Mouse (Mus musculus) gastrocnemius, adult 2 months (tissue): Measurements from ENCODE around the gene Rai14. TPM values are rescaled to one million over a fixed set of nuclear protein-coding genes. Genes with fewer than 3 reads are reported as not detected.

Source experiments
- DNase-seq: peaks from one replicate; pipeline ENCODE4 v3.0.0; 2022
- H3K27ac ChIP-seq: fragments of 200-600 bp; 2 replicates; pipeline ENCODE4 v1.8.1; 2022; ENCODE audit warnings: mild to moderate bottlenecking
- H3K4me3 ChIP-seq: fragments of 200-600 bp; 2 replicates; pipeline ENCODE4 v1.8.1; 2022; ENCODE audit warnings: mild to moderate bottlenecking, moderate library complexity
- CTCF ChIP-seq: fragments of 200-600 bp; IDR thresholded peaks from 2 replicates; pipeline ENCODE4 v1.8.1; 2022; ENCODE audit warnings: antibody characterized with exemption, mild to moderate bottlenecking, moderate library complexity
- intact Hi-C: fragments of 180-260 bp; cut with DNase I; formaldehyde crosslinking; loops from one replicate; pipeline ENCODE4 v1.15.1; 2025
- total RNA-seq, 2 experiments: library from RNA; stranded (reverse); gene quantifications; 2 replicates each; pipeline ENCODE4 v1.2.3; 2021

The Rai14 gene
- total RNA-seq, 2 experiments from 2014 or later, result 3.6 to 4.0 TPM

DNA sequence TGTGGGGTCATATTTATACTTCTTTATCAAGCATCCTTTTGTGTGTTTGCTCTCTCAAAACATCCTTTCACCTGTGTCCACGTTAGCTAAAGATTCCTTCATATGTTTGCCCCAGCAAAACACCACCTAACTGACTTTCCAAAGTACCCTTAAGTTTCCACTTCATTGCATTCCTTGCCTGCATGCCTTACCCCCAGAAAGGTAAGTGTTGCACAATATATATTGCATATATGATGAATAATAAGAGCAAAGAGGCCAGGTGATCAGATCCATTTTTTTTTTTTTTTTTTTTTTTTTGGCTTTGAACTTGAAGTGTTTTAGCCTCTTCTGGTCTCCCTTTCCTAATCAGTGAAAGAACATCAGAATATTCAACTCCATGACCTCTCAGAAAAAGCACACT lies 2.9 kb upstream of the Rai14 start:
- TF ChIP-seq CTCF, result no peak
- H3K27ac ChIP-seq, result no peak overlapping the region
- no peak overlapping the region for H3K4me3 ChIP-seq
- DNase-seq, result no peak
- intact Hi-C loops, result loop anchor here (5.0 to 10.0 kb wide), 2 partner anchors 100 to 232 kb away; partner anchors contain the start of genes Brix1 and Rad1

DNA sequence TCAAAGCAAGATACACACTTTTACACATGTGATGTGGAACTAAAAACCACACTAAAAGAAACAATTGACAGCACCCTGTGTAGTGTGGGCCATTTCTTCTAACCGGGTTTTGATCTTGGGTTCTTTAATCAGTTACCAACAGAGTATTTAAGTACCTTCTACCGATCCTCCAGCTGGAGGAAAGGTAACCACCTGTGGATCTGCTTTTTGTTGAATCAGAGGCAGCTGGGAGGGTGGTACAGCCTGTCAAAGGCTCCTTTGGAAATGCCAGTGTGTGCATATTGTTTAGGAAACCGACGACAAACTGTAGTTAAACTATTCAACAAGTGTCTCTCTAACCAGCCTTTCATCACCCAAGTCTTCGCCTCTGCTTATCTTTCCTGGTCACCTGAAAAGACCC lies 1.5 kb upstream of the Rai14 start:
- intact Hi-C loops, result loop anchor here (2.0 to 10.0 kb wide), 3 partner anchors 101 to 231 kb away; partner anchors contain the start of genes Brix1 and Rad1
- no peak overlapping the region for H3K27ac ChIP-seq
- no peak overlapping the region for H3K4me3 ChIP-seq
- no peak for TF ChIP-seq CTCF
- no peak for DNase-seq

GRCm38 (mm10) chr15:10715139-10715505 lies 698 bp upstream of the Rai14 start:
- Histone ChIP-seq H3K27ac (peak overlapping the region; percentile 82), H3K4me3 (peak overlapping the region; percentile 91)
- TF ChIP-seq CTCF, result peak; percentile 35
- DNase-seq, result peak; percentile 48
- intact Hi-C loops, result loop anchor here (2.0 to 10.0 kb wide), 3 partner anchors 102 to 230 kb away; partner anchors contain the start of genes Brix1 and Rad1

GRCm38 (mm10) chr15:10713626-10714316 lies 653 bp downstream of the Rai14 start:
- peak; percentile 26 for DNase-seq
- peak overlapping the region; percentile 82 for H3K27ac ChIP-seq
- intact Hi-C loops, result loop anchor here (2.0 to 10.0 kb wide), 3 partner anchors 159 to 679 kb away; partner anchors contain the start of genes Brix1 and Rad1
- H3K4me3 ChIP-seq, result peak overlapping the region; percentile 91
- TF ChIP-seq CTCF, result no peak

DNA sequence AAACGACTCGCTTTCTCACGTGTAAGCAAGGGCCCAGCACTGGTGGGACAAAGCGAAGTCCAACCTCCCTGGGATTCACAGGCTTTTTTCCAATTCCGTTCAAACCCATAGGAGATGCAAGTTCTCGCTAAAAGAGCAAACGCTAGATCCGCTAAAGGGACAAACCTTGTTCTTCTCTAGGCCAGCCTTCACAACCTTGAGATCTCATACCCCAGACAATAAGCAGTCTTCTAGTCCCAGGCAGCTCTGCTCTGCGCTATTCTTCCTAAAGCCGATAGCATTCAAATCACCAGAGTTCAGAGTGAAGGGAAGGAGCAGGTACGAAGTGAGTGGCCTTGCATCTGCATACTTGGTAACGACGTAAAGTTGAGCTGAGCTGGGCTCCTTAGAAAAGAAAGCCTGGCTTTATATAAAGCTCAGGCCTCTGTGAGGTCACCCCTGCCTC lies 1.2 kb downstream of the Rai14 start:
- intact Hi-C loops, result loop anchor here (5.0 to 10.0 kb wide), 2 partner anchors 228 to 679 kb away; partner anchors contain the start of genes Brix1 and Rad1
- Histone ChIP-seq H3K27ac (peak overlapping the region; percentile 82), H3K4me3 (peak overlapping the region; percentile 91)
- TF ChIP-seq CTCF, result no peak
- no peak for DNase-seq

DNA sequence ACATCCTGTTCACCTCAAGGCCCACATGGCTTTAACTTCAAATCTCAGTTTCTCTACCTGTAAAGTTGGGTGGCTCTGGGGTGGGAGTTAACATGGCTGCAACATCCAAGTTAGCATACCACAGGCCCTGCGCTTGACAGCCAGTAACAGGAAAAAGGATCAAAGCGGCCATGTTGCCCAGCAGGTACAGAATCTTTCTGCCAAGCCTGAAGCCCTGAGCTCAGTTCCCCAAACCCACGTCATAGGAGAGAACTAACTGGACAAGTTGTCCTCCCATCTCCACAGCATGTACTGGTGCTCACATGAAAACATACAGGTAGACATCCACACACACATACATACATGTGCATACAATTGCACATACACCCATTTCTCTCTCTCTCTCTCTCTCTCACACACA lies 2.1 kb downstream of the Rai14 start:
- H3K27ac ChIP-seq, result no peak overlapping the region
- no peak for TF ChIP-seq CTCF
- no peak overlapping the region for H3K4me3 ChIP-seq
- intact Hi-C loops, result loop anchor here (5.0 to 10.0 kb wide), 2 partner anchors 227 to 680 kb away; partner anchors contain the start of genes Brix1 and Rad1
- no peak for DNase-seq

DNA sequence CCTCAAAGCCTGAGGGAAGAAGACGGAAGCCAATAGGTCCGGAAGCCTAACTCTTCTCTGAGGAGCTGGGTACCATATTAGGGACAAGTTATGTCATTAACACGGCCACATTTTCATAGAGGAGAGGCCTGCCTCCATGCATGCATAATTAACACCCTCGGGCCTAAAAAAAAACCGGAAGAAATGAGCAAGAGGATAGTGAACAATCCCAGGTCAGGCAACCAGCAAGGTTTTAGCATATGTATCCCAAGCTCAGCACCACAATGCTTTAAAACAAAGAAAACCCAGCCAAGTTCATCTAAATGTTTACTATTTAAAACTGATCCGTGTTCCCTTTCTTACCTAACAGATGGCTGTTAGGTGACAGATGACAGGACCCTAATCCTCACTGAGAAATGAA lies 3.2 kb downstream of the Rai14 start:
- intact Hi-C loops, result loop anchor here (5.0 to 10.0 kb wide), 2 partner anchors 226 to 681 kb away; partner anchors contain the start of genes Brix1 and Rad1
- no peak overlapping the region for H3K27ac ChIP-seq
- no peak for DNase-seq
- no peak for TF ChIP-seq CTCF
- H3K4me3 ChIP-seq, result no peak overlapping the region

DNA sequence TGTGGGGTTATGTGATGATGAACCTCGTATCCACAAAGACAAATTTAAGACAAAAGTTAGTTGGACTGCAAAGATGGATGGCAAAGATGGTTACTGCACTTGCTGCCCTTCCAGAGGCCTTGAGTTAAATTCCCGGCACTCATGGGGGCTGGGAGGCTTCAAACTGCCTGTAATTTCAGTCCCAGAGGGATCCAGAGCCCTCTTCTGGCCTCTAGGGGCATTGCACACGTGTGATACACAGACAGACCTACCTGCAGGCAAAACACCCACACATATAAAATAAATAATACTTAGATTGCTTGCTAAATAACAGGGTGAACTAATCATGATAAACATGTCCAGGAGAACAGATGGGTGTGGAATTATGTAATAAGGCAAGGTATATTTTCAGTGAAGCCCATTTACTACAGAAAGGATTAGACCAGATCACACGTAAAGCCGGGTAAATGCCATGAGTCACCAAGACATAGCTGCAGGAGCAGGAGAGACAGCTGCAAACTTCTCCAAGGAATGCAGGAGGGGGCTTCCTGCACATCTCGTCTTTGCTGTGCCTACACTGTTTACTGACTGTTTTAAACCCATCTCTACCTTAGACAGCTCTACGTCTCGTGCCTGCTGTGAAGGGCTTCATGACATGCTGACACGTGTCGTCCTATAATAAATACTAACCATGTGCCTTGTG lies 5.7 kb downstream of the Rai14 start:
- intact Hi-C loops, result no loop called here
- TF ChIP-seq CTCF, result peak; percentile 56
- Histone ChIP-seq H3K27ac (no peak overlapping the region), H3K4me3 (no peak overlapping the region)
- DNase-seq, result no peak

DNA sequence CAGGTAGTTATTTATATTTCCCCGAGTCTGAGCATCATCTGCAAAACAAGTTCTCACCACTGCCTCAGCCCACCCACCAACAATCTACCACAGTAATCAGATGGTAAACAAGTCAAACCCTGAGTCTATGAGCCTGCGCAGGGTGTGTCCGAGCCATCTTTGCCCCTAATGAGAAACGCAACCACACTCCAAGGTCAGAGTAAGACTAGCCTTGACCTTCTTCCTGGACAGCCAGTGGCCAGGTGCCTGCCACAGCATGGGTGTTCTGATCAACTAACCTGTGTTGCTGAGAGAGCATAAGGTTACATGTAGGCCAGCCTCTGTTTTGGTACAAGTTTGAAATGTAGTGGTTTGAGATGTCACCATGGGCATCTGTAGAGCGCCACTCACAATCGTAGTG lies 7.3 kb downstream of the Rai14 start:
- TF ChIP-seq CTCF, result no peak
- intact Hi-C loops, result no loop called here

GRCm38 (mm10) chr15:10706414-10706813 lies 8.0 kb downstream of the Rai14 start:
- Histone ChIP-seq H3K27ac (no peak overlapping the region), H3K4me3 (no peak overlapping the region)
- no peak for TF ChIP-seq CTCF
- intact Hi-C loops, result no loop called here
- DNase-seq, result no peak

More for the DNA sequence above, 7.3 kb downstream of the Rai14 start:
- Histone ChIP-seq H3K4me3 (no peak overlapping the region), H3K27ac (no peak overlapping the region)
- no peak for DNase-seq

- intact Hi-C loops, result no loop called here
- H3K4me3 ChIP-seq, result no peak overlapping the region
- no peak overlapping the region for H3K27ac ChIP-seq
- no peak for DNase-seq
- TF ChIP-seq CTCF, result no peak
Observed at GRCm38 (mm10) chr15:10705752-10706151, 8.7 kb downstream of the Rai14 start.

DNA sequence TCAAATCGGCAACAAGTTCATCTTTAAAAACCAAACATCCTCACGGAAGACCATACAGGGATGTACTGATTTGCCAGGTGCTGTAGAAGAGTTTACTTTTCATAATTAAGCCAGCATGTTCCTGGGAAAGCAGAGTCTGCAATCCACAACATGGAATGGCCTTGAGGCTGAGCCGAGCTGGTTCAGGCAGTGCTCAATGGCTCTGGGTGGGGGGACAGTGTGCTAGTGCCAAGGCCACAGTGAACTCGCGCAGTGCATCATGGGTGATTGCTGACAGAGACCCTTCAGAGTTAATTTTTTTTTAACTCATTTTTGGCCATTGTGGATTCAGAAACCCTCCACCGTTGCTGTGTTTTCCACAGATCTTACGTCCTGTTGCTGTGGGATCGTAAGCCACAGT lies 10.1 kb downstream of the Rai14 start:
- DNase-seq, result no peak
- intact Hi-C loops, result no loop called here
- H3K27ac ChIP-seq, result no peak overlapping the region
- no peak overlapping the region for H3K4me3 ChIP-seq
- TF ChIP-seq CTCF, result no peak

- no peak for DNase-seq
- intact Hi-C loops, result no loop called here
- Histone ChIP-seq H3K27ac (no peak overlapping the region), H3K4me3 (no peak overlapping the region)
- no peak for TF ChIP-seq CTCF
Observed at GRCm38 (mm10) chr15:10701571-10701970, 12.9 kb downstream of the Rai14 start.
